Mouse (Mus musculus) MEL (cell line): ENCODE measurements at regions not wholly inside any gene's neighbourhood (a gene's known extent, or its start where the extent isn't known, plus 50 kb on each side); places are given as distances from the start of the nearest gene placed in this dataset.

Experiments used
- CHD2 ChIP-seq: IDR thresholded peaks from 2 replicates; pipeline ENCODE4 v1.6.1; 2011; ENCODE audit warnings: low read length, improper control_type of control experiment
- CTCF ChIP-seq, 3 experiments: IDR thresholded peaks in 2 of 3; conservative IDR thresholded peaks in 1 of 3; 2 replicates each; pipeline ENCODE4 v1.5.1; 2011 to 2012; ENCODE audit warnings: low read length in 3 of 3, low read depth in 2 of 3, mild to moderate bottlenecking in 2 of 3, improper control_type of control experiment in 1 of 3, inconsistent platforms in 1 of 3, mixed read lengths in 1 of 3, moderate library complexity in 1 of 3; ENCODE audit not compliant: control insufficient read depth in 1 of 3, insufficient read depth in 1 of 3, poor library complexity in 1 of 3, severe bottlenecking in 1 of 3
- GABPA ChIP-seq: IDR thresholded peaks from 2 replicates; pipeline ENCODE4 v1.6.1; 2012; ENCODE audit warnings: low read depth, mild to moderate bottlenecking, inconsistent platforms, low read length, improper control_type of control experiment, moderate library complexity
- KAT2A ChIP-seq: conservative IDR thresholded peaks from 2 replicates; pipeline ENCODE4 v1.6.1; 2012; ENCODE audit warnings: low read depth, low read length, improper control_type of control experiment, inconsistent platforms
- POLR2A ChIP-seq, 2 experiments: IDR thresholded peaks; 2 replicates each; pipeline ENCODE4 v1.6.1; 2011 to 2012; ENCODE audit warnings: low read length in 2 of 2, mild to moderate bottlenecking in 2 of 2, control low read depth in 1 of 2, improper control_type of control experiment in 1 of 2, low read depth in 1 of 2, moderate library complexity in 1 of 2; ENCODE audit not compliant: control insufficient read depth in 1 of 2, insufficient read depth in 1 of 2, poor library complexity in 1 of 2
- TCF12 ChIP-seq: IDR thresholded peaks from 2 replicates; pipeline ENCODE4 v1.6.1; 2014; ENCODE audit warnings: low read depth, mild to moderate bottlenecking, inconsistent platforms, low read length, improper control_type of control experiment, moderate library complexity

- TF ChIP-seq POLR2A (IDR thresholded peaks at IDR 0.05; ENCODE audit: control insufficient read depth in 1 of 2, insufficient read depth in 1 of 2, low read depth in 1 of 2, low read length in 2 of 2, poor library complexity in 1 of 2) (no peak), TCF12 (no peak), CTCF (IDR thresholded peaks at IDR 0.05 in 2 of 3, conservative IDR thresholded peaks at IDR 0.05 in 1 of 3; ENCODE audit: control insufficient read depth in 1 of 3, insufficient read depth in 1 of 3, low read depth in 2 of 3, low read length in 3 of 3, poor library complexity in 1 of 3, severe bottlenecking in 1 of 3) (no peak), CHD2 (no peak), GABPA (no peak), KAT2A (no peak)
These were observed 171.8 kb upstream of the Gm765 start for GRCm38 (mm10) chr6:98514376-98514775.
